Mouse (Mus musculus) c-Kit-negative CD71-positive TER-119-positive erythroid progenitor cells, embryonic 14.5 days (primary cell): ENCODE measurements around the gene Foxf1.

Experiments used
- DNase-seq: peaks from one replicate; pipeline ENCODE4 v3.0.0-alpha.2; 2013; ENCODE audit warnings: low read depth, low spot score

The Foxf1 gene

DNA sequence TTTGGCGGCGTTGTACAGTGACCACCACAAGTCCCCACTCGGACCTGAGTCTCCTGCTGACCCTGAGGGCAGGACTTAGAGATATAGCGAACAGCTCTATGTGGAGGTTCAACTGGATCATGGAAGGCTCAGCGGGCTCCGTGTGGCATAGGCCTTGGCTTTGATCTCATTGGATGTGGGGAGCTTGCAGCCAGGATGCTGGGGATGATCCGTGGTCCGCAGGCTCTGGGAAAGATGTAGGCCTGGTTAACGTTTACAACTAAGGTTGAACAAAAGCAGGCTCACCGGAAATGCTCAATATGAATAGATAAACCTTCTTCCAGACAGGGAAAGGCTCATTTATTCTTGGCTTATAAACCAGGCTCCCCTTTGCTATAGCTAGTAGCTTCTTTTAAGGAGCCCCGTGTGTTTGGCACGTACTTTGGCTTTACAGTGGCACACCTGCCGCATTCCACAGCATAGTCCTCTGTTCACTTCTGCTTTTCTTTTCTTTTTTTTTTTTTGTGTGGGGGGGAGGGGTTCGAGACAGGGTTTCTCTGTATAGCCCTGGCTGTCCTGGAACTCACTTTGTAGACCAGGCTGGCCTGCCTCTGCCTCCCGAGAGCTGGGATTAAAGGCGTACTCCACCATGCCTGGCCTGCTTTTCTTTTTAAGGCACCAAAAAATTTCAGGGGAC is 45.2 kb downstream of the Foxf1 start:
- no peak for DNase-seq

DNA sequence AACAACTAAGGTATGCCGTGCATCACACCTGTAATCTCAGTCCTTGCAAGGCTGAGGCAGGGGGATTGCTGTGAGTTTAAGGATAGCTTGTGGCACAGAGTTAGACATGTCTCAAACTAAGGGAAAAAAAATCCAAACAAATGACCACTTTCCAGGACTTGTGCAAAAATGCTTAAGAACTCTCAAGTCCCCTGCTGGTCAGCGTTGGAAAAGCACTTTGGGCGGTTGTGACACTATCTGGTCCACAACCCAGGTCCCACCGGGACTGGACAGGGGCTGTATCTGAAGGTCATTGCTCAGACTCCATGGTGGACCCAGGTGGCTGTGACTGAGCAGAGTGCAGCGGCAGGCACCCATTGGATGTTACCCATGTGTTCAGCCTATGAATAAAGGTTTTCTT is 46.3 kb downstream of the Foxf1 start:
- no peak for DNase-seq

DNA sequence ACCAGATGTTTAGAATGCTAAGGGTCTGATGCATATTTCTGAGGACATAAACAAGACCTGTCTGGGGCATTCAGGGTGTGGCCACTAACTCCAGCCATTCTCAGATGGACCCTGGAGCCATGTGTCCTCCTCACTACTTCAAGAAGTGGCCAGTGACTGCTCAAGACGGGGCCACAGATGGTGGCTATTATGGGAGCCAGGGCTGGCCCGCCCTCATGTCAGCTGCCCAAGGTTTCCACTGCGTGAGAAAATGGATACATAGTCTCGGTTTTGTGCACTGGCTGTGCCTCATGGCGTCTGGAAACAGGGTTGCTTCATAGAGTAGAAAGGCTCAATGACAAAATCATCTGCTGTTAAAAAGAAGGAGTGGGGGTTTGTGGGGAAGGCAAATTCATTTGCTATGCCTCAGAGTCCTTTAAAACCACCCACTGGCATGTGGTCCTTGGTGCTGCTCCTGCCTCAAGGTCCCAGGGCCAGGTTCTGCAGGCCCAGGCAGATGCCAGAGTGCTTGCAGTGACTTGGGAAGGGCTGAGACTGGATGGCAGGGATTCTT is 48.9 kb downstream of the Foxf1 start:
- DNase-seq: no peak

- no peak for DNase-seq
Measured at GRCm38 (mm10) chr8:121134102-121134501, 49.9 kb downstream of the Foxf1 start.

GRCm38 (mm10) chr8:121134512-121134911 is 50.3 kb downstream of the Foxf1 start:
- no peak for DNase-seq

GRCm38 (mm10) chr8:121136856-121137255 is 52.7 kb downstream of the Foxf1 start:
- DNase-seq: no peak
